Mouse (Mus musculus) lung, embryonic 15.5 days (tissue): ENCODE data around the gene Nkg7. TPM values are rescaled to one million over a fixed set of nuclear protein-coding genes. Genes with fewer than 3 reads are reported as not detected.
"Not testable (repeated sequence)": the region's sequence is repeated elsewhere in the genome, so short reads cannot be mapped to it uniquely, and the experiment has no call there.

Source experiments
- ATAC-seq: fragments of 200-750 bp; cut with Nextera tagmentation; 2 replicates; pipeline ENCODE4 v1.8.0; 2017; ENCODE audit warnings: moderate number of reproducible peaks, borderline replicate concordance; ENCODE audit not compliant: low FRiP score, low TSS enrichment; ENCODE audit errors: extremely low read depth
- H3K27ac ChIP-seq: fragments of 300-500 bp; sonication (generic); 2 replicates; pipeline ENCODE4 v1.5.1; 2015; ENCODE audit warnings: moderate library complexity, mild to moderate bottlenecking, inconsistent platforms
- H3K27me3 ChIP-seq: fragments of 300-500 bp; sonication (generic); 2 replicates; pipeline ENCODE4 v1.6.1; 2015; ENCODE audit warnings: inconsistent platforms
- H3K36me3 ChIP-seq: fragments of 300-500 bp; sonication (generic); 2 replicates; pipeline ENCODE4 v1.6.1; 2015; ENCODE audit warnings: inconsistent platforms
- H3K4me1 ChIP-seq: fragments of 300-500 bp; sonication (generic); 2 replicates; pipeline ENCODE4 v1.6.1; 2015; ENCODE audit warnings: inconsistent platforms
- H3K4me2 ChIP-seq: fragments of 300-500 bp; sonication (generic); 2 replicates; pipeline ENCODE4 v1.6.1; 2015; ENCODE audit warnings: inconsistent platforms, mild to moderate bottlenecking, moderate library complexity
- H3K4me3 ChIP-seq: fragments of 300-500 bp; sonication (generic); 2 replicates; pipeline ENCODE4 v1.5.1; 2015; ENCODE audit warnings: mild to moderate bottlenecking, inconsistent platforms
- H3K9ac ChIP-seq: fragments of 300-500 bp; sonication (generic); 2 replicates; pipeline ENCODE4 v1.6.1; 2015; ENCODE audit warnings: inconsistent platforms
- H3K9me3 ChIP-seq: fragments of 300-500 bp; sonication (generic); 2 replicates; pipeline ENCODE4 v1.6.1; 2016; ENCODE audit warnings: inconsistent platforms
- WGBS: fragments of 180-500 bp; shearing (Covaris S2); methylation state at CpG from one replicate; pipeline ENCODE4 v1.1.7; 2015; 5-methylcytosine and 5-hydroxymethylcytosine counted together
- polyA plus RNA-seq: library from polyadenylated mRNA; unstranded; fragments of >200 nt; fragmentation: Nextera tagmentation; extraction: Ambion mirVana; gene quantifications from 2 replicates; pipeline ENCODE4 v1.2.1, GENCODE M21; 2015

Gene Nkg7
- polyA plus RNA-seq, result 1.2 and 7.7 TPM in 2 replicates

DNA sequence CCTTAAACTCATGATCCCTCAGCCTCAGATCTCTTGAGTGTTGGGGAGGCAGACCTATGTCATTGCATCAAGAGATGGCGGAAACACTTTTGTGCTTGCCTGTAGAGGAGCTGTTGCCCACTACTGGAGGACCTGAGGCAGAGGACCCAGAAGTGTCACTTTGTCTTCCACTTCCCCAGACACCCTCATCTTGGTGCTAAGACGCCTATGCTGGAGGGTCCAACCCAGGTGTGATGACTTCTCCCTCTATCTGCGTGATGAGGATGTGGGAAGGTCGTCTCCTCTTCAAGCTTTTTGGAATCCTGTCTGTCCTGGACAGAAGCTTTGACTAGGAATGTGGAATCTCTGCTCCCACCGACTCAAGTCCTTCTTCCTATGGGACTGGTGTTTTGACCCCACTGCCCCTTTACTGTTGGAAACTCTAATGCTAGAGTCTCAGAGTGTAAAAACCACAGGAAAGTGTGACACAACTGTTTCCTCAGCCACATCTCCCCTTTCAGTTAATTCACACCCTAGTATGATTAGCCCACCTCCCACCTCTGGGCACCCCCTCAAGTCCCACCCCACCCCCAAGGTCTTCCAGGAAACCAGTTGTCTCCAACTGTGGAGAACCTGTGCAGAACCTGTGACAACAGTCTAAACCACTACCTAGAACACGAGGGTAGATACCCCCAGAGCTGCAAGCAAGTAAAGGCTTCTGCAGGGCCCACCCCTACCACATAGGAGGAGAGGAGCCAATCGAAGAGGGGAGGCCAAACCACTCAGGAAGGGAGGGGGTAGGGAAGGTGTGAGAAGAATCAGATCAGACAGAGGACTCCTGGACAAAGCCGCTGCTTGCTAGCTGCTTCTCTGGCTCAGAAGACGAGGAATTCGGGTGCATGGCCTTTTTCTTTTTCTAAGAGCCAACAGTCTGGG lies at the start of gene Nkg7:
TSS of gene Nkg7 (plus strand) at position 733 of the 915 bp plus-strand sequence.
- Histone ChIP-seq H3K4me2 (no peak within 1 kb of the TSS), H3K27ac (no peak within 1 kb of the TSS), H3K9ac (no peak within 1 kb of the TSS), H3K27me3 (no peaks in the 10 kb centered on the region), H3K36me3 (no peaks in the 10 kb centered on the region), H3K9me3 (no peaks in the 10 kb centered on the region), H3K4me3 (no peak within 1 kb of the TSS), H3K4me1 (no peaks in the 10 kb centered on the region)
- ATAC-seq, result no peak
- WGBS, result 56% methylated on average over 10 of the region's 10 CpGs

DNA sequence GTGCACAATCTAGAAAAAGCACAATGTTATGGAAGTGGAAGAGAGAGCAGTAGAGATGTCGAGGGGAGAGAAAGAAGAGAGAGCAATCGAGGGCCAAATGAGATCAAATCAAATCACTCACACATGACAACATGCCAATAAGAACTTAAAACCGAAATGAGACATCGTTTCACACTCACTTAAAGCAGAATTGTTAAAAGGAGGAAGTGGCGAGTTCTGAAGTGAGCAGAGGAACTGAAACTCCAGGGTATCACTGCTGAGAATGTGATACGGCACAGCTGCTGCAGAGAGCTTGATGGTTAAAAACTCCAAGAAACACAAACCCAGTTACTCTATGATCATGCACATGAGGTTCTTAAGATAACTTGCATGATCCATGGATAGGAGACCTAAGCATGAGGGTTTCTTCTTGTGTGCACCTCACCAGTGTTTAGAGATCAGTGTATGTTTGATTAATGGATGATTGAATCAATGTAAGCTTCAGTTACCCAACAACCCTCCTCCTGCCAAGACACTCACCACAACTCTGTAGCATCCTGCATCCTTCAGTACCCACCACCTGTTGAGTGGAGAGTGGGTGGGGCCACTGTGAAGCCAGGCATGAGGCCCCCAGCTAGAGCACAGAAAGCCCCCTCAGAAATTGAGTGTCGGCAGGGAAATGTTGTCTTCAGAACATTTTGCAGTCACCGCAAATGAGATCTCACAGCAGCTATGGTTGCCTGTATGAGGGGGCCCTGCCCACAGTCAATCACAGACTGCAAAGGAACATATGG lies 44.3 kb upstream of the Nkg7 start:
- no peak overlapping the region for H3K9ac ChIP-seq
- 66% methylated on average over 8 of the region's 8 CpGs for WGBS
- H3K27ac ChIP-seq, result no peak overlapping the region
- no peaks in the 10 kb centered on the region for H3K36me3 ChIP-seq
- H3K4me3 ChIP-seq, result no peak overlapping the region
- no peaks in the 10 kb centered on the region for H3K9me3 ChIP-seq
- no peaks in the 10 kb centered on the region for H3K4me1 ChIP-seq
- ATAC-seq, result no peak
- no peaks in the 10 kb centered on the region for H3K27me3 ChIP-seq
- H3K4me2 ChIP-seq, result no peak overlapping the region

DNA sequence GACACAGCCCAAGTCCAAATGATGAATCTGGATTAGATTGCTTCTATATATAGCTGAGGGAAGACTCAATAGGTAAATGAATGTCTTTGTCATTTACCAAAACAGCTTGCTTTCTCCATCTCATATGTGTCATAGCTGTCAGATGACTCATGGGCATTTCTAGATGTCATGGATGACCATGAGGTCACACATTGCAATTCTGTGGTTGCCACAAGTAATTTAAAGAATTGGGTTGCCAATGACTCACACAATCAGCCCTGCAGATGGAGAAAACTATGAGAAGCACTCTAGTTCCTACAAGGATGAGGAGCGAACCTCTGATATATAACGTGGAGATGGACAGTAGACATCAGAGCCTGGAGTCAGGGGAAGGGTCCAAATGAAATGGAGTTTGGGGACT lies 37.4 kb upstream of the Nkg7 start:
- no peaks in the 10 kb centered on the region for H3K36me3 ChIP-seq
- H3K27me3 ChIP-seq, result no peaks in the 10 kb centered on the region
- H3K9ac ChIP-seq, result no peak overlapping the region
- no peak overlapping the region for H3K4me3 ChIP-seq
- 71% methylated on average over 2 of the region's 2 CpGs for WGBS
- no peak overlapping the region for H3K27ac ChIP-seq
- no peak overlapping the region for H3K4me2 ChIP-seq
- no peak for ATAC-seq
- H3K9me3 ChIP-seq, result no peaks in the 10 kb centered on the region
- no peaks in the 10 kb centered on the region for H3K4me1 ChIP-seq

DNA sequence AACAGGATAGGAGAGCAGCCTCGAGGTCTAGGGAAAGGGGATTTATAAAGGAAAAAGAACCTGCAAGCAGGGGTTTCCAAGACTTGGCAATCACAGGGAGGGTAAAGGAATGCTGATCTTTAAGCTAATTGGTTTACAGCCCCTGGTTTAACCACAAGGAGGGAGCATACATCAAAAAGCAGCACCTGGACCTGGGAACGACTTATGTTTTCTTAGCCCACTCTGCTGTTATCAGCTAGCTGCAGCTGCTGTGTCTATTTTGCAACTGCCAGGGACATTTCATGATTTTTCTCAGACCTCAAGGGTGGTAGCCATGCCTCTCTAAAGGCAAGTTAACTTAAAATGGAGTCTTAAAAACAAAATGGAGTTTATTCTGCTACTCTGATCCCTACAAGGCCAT lies 34.2 kb upstream of the Nkg7 start:
- H3K4me1 ChIP-seq, result no peaks in the 10 kb centered on the region
- 19% methylated on average over 2 of the region's 2 CpGs for WGBS
- no peak overlapping the region for H3K4me2 ChIP-seq
- H3K27me3 ChIP-seq, result no peaks in the 10 kb centered on the region
- no peak overlapping the region for H3K4me3 ChIP-seq
- no peak for ATAC-seq
- H3K36me3 ChIP-seq, result no peaks in the 10 kb centered on the region
- no peaks in the 10 kb centered on the region for H3K9me3 ChIP-seq
- no peak overlapping the region for H3K27ac ChIP-seq
- no peak overlapping the region for H3K9ac ChIP-seq

DNA sequence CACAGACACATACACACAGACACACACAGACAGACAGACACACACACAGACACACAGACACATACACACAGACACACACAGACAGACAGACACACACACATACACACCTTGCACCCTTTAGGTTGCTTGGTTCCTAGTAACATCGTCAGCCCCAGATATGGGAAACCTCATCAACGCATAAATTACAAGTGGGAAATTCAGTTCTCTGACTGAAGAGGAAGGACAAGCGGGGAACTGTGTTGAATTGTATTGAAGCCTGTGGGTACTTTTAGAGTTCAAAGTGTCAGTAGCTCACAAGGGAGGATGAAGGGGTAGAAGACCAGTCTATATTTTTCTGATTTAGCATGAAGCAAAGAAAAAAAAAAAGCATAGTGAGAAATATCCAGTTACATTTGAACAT lies 29.3 kb upstream of the Nkg7 start:
- Histone ChIP-seq H3K9me3 (no peaks in the 10 kb centered on the region), H3K4me2 (no peak overlapping the region), H3K4me1 (no peaks in the 10 kb centered on the region), H3K9ac (no peak overlapping the region), H3K4me3 (no peak overlapping the region), H3K27me3 (no peaks in the 10 kb centered on the region), H3K36me3 (no peaks in the 10 kb centered on the region), H3K27ac (no peak overlapping the region)
- ATAC-seq, result no peak
- 75% methylated on average over 3 of the region's 3 CpGs for WGBS

DNA sequence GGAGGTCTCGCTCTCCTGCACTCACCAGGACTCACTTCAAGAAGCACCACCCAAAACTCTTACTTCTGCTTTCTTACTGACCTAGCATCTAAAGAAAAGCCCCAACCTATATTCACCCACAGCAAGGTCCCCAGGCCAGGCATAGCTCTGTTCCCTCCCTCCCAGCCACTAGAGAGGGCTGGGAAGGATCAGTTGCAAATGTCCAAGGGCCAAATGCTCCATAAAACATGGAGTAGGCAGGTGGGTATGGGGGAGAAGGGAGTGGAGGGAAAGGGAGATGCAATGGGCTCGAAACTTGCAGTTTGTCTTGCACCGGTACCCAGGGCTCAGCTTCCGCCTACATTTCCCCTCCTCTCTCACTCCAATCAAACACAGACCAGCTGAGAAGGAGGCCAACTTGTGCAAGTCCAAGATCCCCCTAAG lies 28.7 kb upstream of the Nkg7 start, which contains the start of gene Siglecg:
TSS of gene Siglecg (plus strand) at position 74 of the 423 bp plus-strand sequence.
- H3K27ac ChIP-seq, result no peak within 1 kb of the TSS

DNA sequence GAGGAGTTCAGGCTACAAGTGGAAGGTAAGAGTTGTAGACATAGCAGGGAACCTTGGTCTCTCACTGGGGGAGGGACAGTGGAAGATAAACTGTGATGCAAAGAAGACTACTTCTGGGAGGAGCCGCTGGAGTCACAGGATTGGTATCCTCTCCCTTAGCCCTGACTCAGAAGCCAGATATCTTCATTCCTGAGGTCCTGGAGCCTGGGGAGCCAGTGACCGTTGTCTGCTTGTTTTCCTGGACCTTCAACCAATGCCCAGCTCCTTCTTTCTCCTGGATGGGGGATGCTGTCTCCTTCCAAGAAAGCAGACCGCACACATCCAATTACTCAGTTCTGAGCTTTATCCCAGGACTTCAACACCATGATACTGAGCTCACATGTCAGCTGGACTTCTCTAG lies 27.8 kb upstream of the Nkg7 start:
- Histone ChIP-seq H3K4me2 (no peak overlapping the region), H3K4me1 (no peaks in the 10 kb centered on the region), H3K27ac (no peak overlapping the region), H3K4me3 (no peak overlapping the region), H3K9me3 (no peaks in the 10 kb centered on the region), H3K36me3 (no peaks in the 10 kb centered on the region), H3K9ac (no peak overlapping the region), H3K27me3 (no peaks in the 10 kb centered on the region)
- 65% methylated on average over 3 of the region's 3 CpGs for WGBS
- no peak for ATAC-seq

More for the DNA sequence above, 28.7 kb upstream of the Nkg7 start, which contains the start of gene Siglecg:
- no peaks in the 10 kb centered on the region for H3K27me3 ChIP-seq
- no peak within 1 kb of the TSS for H3K9ac ChIP-seq
- H3K4me1 ChIP-seq, result no peaks in the 10 kb centered on the region
- no peak within 1 kb of the TSS for H3K4me3 ChIP-seq
- H3K4me2 ChIP-seq, result no peak within 1 kb of the TSS
- no peak for ATAC-seq
- no peaks in the 10 kb centered on the region for H3K36me3 ChIP-seq
- WGBS, result 69% methylated on average over 4 of the region's 4 CpGs
- no peaks in the 10 kb centered on the region for H3K9me3 ChIP-seq

DNA sequence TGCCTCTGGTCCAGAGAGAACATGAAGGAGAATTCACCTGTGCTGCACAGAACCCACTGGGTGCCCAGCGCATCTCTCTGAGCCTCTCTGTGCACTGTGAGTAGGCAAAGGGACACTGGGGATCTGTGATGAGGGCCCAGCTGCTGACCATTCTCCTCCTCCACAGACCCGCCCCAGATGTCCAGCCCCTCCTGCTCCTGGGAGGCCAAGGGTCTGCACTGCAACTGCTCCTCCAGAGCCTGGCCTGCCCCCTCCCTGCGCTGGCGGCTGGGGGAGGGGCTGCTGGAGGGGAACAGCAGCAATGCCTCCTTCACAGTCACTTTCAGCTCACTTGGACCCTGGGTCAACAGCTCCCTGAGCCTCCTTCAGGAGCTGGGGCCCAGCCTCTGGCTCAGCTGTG lies 25.1 kb upstream of the Nkg7 start:
- not testable (repeated sequence) for H3K4me2 ChIP-seq, H3K9ac ChIP-seq, ATAC-seq, H3K27ac ChIP-seq, H3K36me3 ChIP-seq, H3K4me1 ChIP-seq, H3K9me3 ChIP-seq, H3K4me3 ChIP-seq, H3K27me3 ChIP-seq
- 25% methylated on average over 4 of the region's 4 CpGs for WGBS

DNA sequence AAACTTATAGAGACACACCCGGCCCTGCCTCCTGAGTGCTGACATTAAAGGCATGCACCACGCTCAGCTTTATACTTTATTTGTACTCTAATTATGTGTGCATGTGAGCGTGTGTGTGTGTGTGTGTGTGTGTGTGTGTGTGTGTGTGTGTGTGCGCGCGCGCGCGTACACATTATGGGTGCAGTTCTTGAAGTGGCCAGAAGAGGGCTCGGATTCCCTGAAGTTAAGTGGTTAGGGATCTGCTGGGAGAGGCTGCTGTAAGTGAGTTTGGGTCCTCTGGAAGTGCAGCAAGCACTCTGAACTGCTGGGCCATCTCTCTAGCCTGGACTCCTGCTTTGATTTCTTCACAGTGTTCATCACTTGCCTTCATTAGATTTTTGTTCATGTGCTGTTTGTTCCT lies 19.6 kb upstream of the Nkg7 start:
- H3K9ac ChIP-seq, result no peak overlapping the region
- H3K4me2 ChIP-seq, result no peak overlapping the region
- no peaks in the 10 kb centered on the region for H3K36me3 ChIP-seq
- H3K27me3 ChIP-seq, result no peaks in the 10 kb centered on the region
- no peak for ATAC-seq
- no peak overlapping the region for H3K4me3 ChIP-seq
- WGBS, result 84% methylated on average over 10 of the region's 10 CpGs
- H3K9me3 ChIP-seq, result no peaks in the 10 kb centered on the region
- H3K27ac ChIP-seq, result no peak overlapping the region
- H3K4me1 ChIP-seq, result no peaks in the 10 kb centered on the region

DNA sequence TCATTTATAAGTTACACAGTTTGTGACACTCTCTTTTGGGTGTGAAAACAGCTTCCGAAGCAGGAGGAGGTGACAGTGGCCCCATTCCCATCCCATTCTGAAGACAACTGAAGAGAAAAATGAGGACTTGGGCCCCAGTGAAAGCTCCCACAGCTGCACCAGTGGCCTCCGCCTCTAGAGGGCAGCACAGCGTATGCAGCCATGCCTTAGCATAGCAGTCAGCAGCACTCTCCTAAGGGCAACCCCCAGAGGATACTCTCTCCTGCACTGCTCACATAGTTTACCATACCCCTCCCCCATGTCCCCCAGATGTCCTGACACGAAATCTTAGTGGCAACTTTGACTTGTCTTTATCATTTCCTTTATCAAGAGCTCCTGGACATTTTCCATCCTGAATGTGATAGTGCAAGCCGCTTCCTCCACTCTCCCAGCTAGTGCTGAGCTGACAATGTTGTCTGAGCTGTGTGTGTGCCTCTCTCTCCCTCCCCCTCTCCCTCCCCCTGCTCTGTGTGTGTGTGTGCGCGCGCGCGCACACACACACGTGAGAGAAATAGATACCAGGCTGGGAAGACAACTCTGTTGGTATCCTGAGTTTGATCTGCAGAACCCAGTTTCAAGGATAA lies 13.8 kb upstream of the Nkg7 start:
- Histone ChIP-seq H3K27me3 (no peaks in the 10 kb centered on the region), H3K4me1 (no peaks in the 10 kb centered on the region), H3K4me2 (peak overlapping the region; percentile 20; the same call in 1 of the 2 replicates), H3K9me3 (no peaks in the 10 kb centered on the region), H3K27ac (no peak overlapping the region), H3K4me3 (no peak overlapping the region), H3K9ac (no peak overlapping the region), H3K36me3 (no peaks in the 10 kb centered on the region)
- peak; percentile 86 for ATAC-seq
- WGBS, result 5% methylated on average over 11 of the region's 11 CpGs

DNA sequence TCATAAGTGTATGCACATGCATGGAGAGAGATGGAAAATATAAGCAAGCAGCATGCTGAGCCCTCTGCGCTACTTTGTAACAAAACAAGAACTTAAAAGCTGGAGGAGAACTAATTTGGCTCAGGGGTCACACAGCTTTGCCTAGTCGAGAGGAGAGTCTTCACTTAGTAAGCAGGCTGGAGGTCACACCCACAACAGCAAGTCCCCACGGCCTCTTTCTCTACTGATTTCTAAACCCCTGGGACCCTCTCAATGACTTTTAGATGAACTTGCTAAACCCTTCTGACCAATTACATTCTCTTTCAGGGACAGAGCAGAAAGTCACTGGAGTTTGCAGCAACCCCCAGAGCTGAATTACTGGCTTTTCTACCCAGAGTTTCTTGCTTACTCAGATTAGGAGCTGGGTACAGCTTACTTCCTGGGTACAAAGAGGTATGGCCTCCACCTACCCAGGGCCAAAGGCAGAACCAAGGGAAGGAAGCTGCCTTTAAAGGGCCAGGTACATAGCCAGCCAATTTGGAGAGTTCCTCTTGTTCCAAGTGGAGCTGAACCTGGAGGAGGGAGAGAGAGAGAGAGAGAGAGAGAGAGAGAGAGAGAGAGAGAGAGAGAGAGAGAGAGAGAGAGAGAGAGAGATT lies 12.8 kb upstream of the Nkg7 start:
- Histone ChIP-seq H3K9ac (no peak overlapping the region), H3K27me3 (no peaks in the 10 kb centered on the region), H3K4me1 (no peaks in the 10 kb centered on the region), H3K36me3 (no peaks in the 10 kb centered on the region), H3K4me2 (no peak overlapping the region), H3K9me3 (no peaks in the 10 kb centered on the region), H3K27ac (no peak overlapping the region), H3K4me3 (no peak overlapping the region)
- WGBS, result 60% methylated on average over 3 of the region's 3 CpGs
- no peak for ATAC-seq
